Mouse (Mus musculus): ENCODE data around the gene Syn3. TPM values are rescaled to one million over a fixed set of nuclear protein-coding genes. Genes with fewer than 3 reads are reported as not detected.

Gene Syn3
- total RNA-seq, 2 experiments from 2014 or later = 28.1 to 34.6 TPM

- intact Hi-C loops (cut with DNase I) = no loop called here
- no peak for DNase-seq (ENCODE audit: low spot score in 2 of 2)
Observed at GRCm38 (mm10) chr10:86329241-86329882, 169.3 kb downstream of the Syn3 start.

DNA sequence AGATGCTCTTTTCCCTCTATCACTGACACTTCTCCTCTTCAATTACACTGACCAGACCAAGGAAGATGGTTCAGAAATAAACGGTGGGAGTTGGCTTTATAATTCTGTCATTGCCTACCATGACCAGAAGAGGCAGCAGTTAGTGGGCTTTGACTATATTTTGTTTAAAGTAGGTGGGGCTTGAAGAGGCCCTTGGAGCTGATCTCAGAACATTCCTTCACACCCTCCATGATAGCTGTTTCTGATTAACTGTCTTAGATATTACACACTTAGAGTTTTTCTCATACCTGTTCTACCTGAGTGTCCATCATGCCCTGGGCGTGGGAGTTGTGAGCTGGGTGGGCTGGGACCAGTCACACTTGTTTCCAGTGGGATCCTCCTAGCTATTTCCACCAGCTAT lies 170.0 kb downstream of the Syn3 start:
- intact Hi-C loops (cut with DNase I) = no loop called here
- DNase-seq (ENCODE audit: low spot score in 2 of 2) = no peak

- no peak for DNase-seq (ENCODE audit: low spot score in 2 of 2)
- intact Hi-C loops (cut with DNase I) = no loop called here
Observed at GRCm38 (mm10) chr10:86328143-86328542, 170.6 kb downstream of the Syn3 start.

DNA sequence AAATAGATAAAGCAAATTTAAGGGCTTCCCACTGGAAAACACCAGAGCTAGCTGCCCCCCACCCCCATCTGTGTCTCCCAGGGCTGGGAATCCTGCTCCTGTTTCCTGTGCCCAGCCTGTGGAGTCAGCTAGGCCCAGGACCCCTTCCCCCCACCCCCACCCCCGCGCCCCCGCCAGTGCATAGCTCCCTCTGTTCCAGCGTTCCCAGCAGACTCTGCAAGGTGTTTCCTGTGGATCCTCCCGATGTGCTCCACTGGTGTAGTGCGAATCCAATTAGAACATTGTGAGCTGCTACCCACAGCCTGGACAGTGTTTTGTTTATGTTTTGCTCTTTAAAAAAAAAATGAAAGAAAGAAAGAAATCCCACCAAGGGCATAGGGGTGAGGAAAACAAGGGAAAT lies 173.4 kb downstream of the Syn3 start:
- no peak for DNase-seq (ENCODE audit: low spot score in 2 of 2)
- intact Hi-C loops (cut with DNase I) = no loop called here

DNA sequence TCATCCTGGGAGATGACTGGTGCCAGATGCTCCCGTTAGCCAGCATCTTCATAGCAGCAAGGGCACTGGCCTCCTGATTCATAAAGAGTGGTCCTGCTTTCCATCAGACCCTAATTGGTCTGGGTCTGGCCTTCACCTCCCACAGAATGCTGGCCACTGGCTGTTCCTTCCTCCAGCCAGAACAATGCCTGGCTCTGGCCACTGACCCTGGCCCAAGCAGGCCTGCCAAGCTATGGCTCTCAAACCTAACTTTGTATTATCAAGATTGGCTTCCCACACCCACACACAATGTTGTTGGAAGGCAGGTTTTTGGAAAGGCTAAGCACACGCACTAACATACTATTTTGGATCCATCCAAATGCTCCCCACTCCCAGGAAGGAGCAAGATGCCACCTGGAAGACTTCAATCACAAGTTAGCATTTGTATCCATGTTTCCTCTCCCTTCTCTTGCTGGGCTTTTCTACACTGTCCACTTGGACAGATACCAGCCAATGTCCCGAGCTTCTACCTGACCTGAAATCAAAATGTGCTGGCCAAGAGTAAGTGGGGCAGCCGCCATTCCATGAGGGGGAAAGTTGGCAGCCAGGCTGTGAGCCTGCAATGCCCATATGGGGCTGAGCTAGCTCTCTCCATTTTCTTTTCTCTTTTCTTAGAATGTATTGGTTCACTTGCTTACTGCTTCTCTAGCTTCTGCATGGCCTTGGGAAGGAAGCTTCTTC lies 175.3 kb downstream of the Syn3 start:
- intact Hi-C loops (cut with DNase I) = no loop called here
- no peak for DNase-seq (ENCODE audit: low spot score in 2 of 2)

DNA sequence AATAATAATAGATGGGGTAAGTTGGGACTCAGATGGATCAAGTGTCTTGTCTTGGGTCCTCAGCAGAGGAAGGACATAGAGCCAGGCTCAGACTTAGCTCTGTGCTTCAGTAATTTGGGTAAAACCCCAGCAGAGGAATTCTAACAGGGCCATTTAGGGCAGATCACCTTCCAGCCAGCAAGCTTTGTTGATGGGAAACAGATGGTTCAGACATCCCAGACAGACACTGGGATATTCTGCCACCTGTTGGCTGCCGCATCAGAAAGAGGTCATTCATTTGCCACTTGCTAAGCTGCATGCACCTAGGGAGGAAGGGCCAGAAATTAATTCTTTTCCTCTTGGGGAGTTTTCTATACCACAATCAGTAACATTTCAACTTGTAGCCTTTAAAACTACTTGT lies 176.7 kb downstream of the Syn3 start:
- DNase-seq (ENCODE audit: low spot score in 2 of 2) = no peak
- intact Hi-C loops (cut with DNase I) = no loop called here

- intact Hi-C loops (cut with DNase I) = no loop called here
- no peak for DNase-seq (ENCODE audit: low spot score in 2 of 2)
Observed at GRCm38 (mm10) chr10:86321194-86321593, 177.5 kb downstream of the Syn3 start.

- no peak for DNase-seq (ENCODE audit: low spot score in 2 of 2)
- intact Hi-C loops (cut with DNase I) = no loop called here
Observed at GRCm38 (mm10) chr10:86320204-86320603, 178.5 kb downstream of the Syn3 start.

DNA sequence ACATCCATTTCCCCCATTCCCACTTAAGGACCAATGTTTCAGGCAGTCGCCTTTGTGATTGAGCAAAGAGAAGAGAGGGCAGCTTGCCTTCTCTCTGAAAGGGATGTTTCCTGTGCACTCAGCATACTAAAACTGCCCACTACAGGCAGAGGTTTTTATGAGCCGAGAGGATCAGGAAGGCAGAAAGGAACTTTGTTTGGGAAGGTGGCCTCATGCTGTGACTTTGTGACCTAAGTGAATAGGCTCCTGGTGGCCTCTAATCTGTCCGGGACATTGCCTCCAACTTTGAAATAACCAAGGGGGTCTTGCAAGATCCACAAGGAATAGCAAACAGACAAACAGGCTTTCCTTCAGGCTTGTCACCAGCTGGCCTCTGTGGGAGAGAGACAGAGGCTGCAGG lies 179.2 kb downstream of the Syn3 start:
- DNase-seq (ENCODE audit: low spot score in 2 of 2) = no peak
- intact Hi-C loops (cut with DNase I) = no loop called here

DNA sequence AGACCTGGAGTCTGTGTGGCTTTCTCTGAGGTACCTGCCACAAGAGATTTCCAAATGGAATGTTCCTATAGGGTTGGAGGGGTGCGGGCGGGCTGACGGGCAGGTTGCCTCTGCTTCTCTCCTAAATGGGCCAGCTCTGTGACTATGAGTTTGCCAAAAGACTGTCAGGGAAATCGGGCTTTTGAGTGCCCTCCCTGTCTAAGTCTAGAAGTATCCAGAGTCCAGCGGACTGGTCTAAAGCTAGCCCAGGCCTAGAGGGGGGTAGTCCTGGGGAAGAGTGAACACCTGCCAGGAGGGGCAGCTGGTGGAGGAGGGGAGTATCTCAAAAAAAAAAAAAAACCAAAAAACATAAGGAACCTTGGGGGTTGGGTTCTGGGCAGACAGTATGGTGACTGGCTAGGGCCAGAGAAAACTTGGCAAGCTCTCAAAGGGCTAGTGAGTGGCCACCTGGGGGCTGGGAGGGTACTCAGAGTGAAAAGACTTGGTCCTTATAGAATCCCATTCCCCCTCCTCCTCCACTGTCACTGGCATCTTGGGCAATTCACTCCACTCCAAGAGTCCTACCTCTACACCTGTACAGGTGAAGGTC lies 180.1 kb downstream of the Syn3 start:
- intact Hi-C loops (cut with DNase I) = no loop called here
- no peak for DNase-seq (ENCODE audit: low spot score in 2 of 2)

- intact Hi-C loops (cut with DNase I) = no loop called here
- DNase-seq (ENCODE audit: low spot score in 2 of 2) = no peak
Observed at GRCm38 (mm10) chr10:86317633-86318032, 181.1 kb downstream of the Syn3 start.

DNA sequence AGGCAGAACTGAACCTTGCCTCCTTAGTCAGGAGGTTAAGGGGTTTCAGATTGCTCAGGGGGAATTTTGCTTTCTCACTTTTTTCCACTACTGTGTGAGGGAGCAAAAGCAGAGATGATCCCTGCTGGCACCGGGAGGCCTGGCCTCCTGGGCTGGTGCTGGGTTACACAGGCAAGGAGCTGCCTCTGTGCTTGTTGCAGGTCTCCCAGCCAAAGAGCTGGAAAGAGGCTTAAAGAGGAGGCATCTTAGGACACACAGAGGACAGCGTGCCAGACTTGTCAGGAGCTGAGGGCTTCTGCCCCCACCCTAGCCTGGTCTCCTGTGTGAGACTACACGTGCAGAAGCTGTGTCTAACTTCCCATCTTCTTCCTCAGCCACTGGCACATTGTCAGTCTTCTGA lies 183.2 kb downstream of the Syn3 start:
- intact Hi-C loops (cut with DNase I) = no loop called here
- no peak for DNase-seq (ENCODE audit: low spot score in 2 of 2)

GRCm38 (mm10) chr10:86313448-86313847 lies 185.2 kb downstream of the Syn3 start:
- intact Hi-C loops (cut with DNase I) = no loop called here
- DNase-seq (ENCODE audit: low spot score in 2 of 2) = no peak

- intact Hi-C loops (cut with DNase I) = no loop called here
- DNase-seq (ENCODE audit: low spot score in 2 of 2) = no peak
Observed at GRCm38 (mm10) chr10:86312976-86313375, 185.7 kb downstream of the Syn3 start.

DNA sequence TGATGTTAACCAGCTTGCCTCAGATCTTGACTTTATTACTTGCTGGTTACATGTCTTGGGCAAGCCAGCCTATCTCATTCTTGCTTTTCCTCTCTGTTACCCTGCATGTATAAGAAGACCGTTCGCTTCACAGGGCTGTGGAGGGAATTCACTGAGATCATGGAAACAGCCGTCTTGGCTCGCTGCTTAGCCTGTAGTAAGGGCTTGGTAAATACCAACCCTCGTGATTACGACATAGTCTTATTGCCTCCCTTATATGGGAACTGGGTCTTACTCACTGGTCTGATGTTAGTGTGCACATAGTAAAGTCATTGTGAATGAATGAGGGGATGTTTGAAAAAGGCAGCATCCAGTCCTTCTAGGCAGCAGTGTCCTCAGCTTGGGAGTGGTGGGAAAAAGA lies 188.2 kb downstream of the Syn3 start:
- no peak for DNase-seq (ENCODE audit: low spot score in 2 of 2)
- intact Hi-C loops (cut with DNase I) = no loop called here

DNA sequence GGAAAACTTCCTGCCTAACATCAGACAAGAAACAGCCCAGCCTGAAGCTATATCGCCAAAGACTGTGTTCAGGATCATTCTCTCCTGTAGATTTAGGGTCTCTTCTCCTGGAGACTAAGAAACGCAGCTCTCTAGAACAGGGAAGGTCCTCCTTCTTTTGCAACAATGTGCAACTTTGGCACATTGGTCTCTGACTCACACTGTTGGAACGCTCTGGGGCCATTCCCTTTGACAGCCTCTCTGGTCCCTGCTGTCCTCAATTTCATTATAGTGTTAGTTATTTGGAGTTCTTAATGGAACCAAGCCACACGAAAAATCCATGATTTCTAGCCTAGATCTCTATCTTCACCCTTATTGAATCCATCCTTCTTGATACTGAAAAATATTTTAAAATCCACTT lies 191.5 kb downstream of the Syn3 start:
- intact Hi-C loops (cut with DNase I) = no loop called here

GRCm38 (mm10) chr10:86304583-86304982 lies 194.1 kb downstream of the Syn3 start:
- DNase-seq (ENCODE audit: low spot score in 2 of 2) = no peak
- intact Hi-C loops (cut with DNase I) = loop anchor here (5.0 kb wide), 1 partner anchor 38 kb away; no protein-coding TSS in a partner anchor

More for the DNA sequence above, 191.5 kb downstream of the Syn3 start:
- DNase-seq (ENCODE audit: low spot score in 2 of 2) = no peak

DNA sequence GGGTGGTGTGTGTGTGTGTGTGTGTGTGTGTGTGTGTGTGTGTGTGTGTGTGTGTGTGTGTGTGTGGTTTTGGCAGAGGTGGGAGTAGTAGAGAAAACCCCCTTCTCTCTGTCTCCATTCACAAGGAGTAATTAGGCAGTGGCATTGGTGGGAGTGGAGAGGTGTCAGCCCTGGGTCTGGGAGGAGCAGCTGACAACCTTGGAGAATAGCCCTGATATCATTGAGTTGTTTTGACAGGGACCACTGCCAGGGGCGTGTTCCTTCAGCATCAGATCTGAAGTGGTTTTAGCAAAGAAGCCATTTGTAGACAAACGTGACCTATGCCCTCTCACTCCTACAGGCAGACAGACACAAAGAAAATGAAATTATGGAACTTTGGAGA lies 195.2 kb downstream of the Syn3 start:
- no peak for DNase-seq (ENCODE audit: low spot score in 2 of 2)
- intact Hi-C loops (cut with DNase I) = loop anchor here (5.0 kb wide), 1 partner anchor 39 kb away; no protein-coding TSS in a partner anchor

GRCm38 (mm10) chr10:86302761-86303494 lies 195.8 kb downstream of the Syn3 start:
- intact Hi-C loops (cut with DNase I) = loop anchor here (5.0 kb wide), 1 partner anchor 39 kb away; no protein-coding TSS in a partner anchor
- peak; percentile 68 to 70 for DNase-seq (ENCODE audit: low spot score in 2 of 2)

DNA sequence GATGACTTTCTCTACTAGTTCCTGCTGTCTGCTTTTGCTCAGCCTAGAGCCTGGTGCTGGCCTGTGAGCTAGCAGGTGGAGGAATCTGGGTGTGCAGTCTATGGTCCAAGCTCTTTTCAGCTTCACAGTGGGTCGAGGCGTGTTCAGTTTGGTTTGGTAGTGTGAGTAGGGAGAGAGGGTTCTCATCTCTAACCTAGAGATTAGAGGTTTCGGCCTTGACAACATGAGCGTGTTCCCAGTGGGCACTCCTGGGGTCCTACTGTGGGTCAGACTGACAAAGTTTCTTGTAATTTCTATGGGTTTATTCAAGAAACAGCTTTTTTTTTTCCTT lies 196.4 kb downstream of the Syn3 start:
- no peak for DNase-seq (ENCODE audit: low spot score in 2 of 2)
- intact Hi-C loops (cut with DNase I) = loop anchor here (5.0 kb wide), 1 partner anchor 40 kb away; no protein-coding TSS in a partner anchor

Measured in left cerebral cortex, postnatal 36 days (tissue).